Comparison of ENCODE assay signal across 16 mouse cellular contexts in genomic region chr6:142503601-142504000, GRCm38 (mm10). TPM values are rescaled to one million over a fixed set of nuclear protein-coding genes. Genes with fewer than 3 reads are reported as not detected.
A peak's percentile ranks its signal among the peaks of the same experiment; 100 is the strongest.
DNase-seq lines count a peak whose midpoint lies in the region; ATAC-seq and TF ChIP-seq lines count a peak whose summit lies in the region.
"Had no signal": no experiment of that assay in that cellular context is flagged by ENCODE, and none has a peak within 500 bp of the region (broad histone marks: within the 10 kb centered on the region; RNA-seq: fewer than 3 reads in every experiment).

No protein-coding gene starts in this region.

- peaks cover 50% of the 10 kb centered on the region for H3K36me3 ChIP-seq in heart, postnatal 0 days (replicated peaks; ENCODE audit: control insufficient read depth, insufficient read depth, low read length)
- peaks cover 40% of the 10 kb centered on the region for H3K36me3 ChIP-seq in hindbrain, embryonic 13.5 days
- H3K36me3 ChIP-seq in neural tube, embryonic 15.5 days = peaks cover 28% of the 10 kb centered on the region

- WGBS in heart, postnatal 0 days = 61% methylated on average over 8 of the region's 8 CpGs
- WGBS in hindbrain, embryonic 13.5 days = 77% methylated on average over 8 of the region's 8 CpGs
- 75% methylated on average over 8 of the region's 8 CpGs for WGBS in neural tube, embryonic 15.5 days

- H3K4me3 ChIP-seq in heart, postnatal 0 days (ENCODE audit: low read depth, low read length) = peak overlapping the region; percentile 19
- H3K4me3 ChIP-seq in left cerebral cortex, adult 2 months = peak overlapping the region; percentile 15
- H3K4me3 ChIP-seq in hindbrain, embryonic 13.5 days = no peak overlapping the region
- H3K4me3 ChIP-seq in neural tube, embryonic 15.5 days (replicated peaks) = no peak overlapping the region
- H3K4me3 ChIP-seq: heart, embryonic 12.5 days; megakaryocyte, embryonic 14.5 days had no signal

- no peak for ATAC-seq in heart, postnatal 0 days (ENCODE audit: insufficient read depth, low read depth)
- ATAC-seq in hindbrain, embryonic 13.5 days (ENCODE audit: low FRiP score) = no peak
- ATAC-seq in neural tube, embryonic 15.5 days (ENCODE audit: low FRiP score) = no peak
- ATAC-seq: intestine, embryonic 16.5 days; Patski had no signal

- no peak overlapping the region for H3K9ac ChIP-seq in heart, postnatal 0 days (replicated peaks; ENCODE audit: low read depth, low read length)
- H3K9ac ChIP-seq in hindbrain, embryonic 13.5 days = no peak overlapping the region
- no peak overlapping the region for H3K9ac ChIP-seq in neural tube, embryonic 15.5 days (replicated peaks)

- no peak for DNase-seq in heart, postnatal 0 days (ENCODE audit: low spot score)
- DNase-seq in heart, postnatal 4 days = no peak
- no peak for DNase-seq in left cerebral cortex, adult 2 months (ENCODE audit: extremely low spot score in 1 of 2, low spot score in 2 of 2)
- DNase-seq in left cerebral cortex, postnatal 14 days (ENCODE audit: low spot score in 2 of 2) = no peak
- no peak for DNase-seq in layer of hippocampus, postnatal 14 days (ENCODE audit: low spot score in 2 of 2)
- no peak for DNase-seq in lung, postnatal 36 days
- DNase-seq: adrenal gland, adult 2 months; cerebellum, adult 8-10 months; right cerebral cortex, postnatal 14 days had no signal

- H3K27me3 ChIP-seq in heart, postnatal 0 days (ENCODE audit: control insufficient read depth, insufficient read depth, low read length) = no peaks in the 10 kb centered on the region
- 0 out of 2 replicates have a peak, but pooled peaks cover under 1% of the 10 kb centered on the region for H3K27me3 ChIP-seq in hindbrain, embryonic 13.5 days
- H3K27me3 ChIP-seq in neural tube, embryonic 15.5 days (replicated peaks) = no peaks in the 10 kb centered on the region
- H3K27me3 ChIP-seq: heart, embryonic 12.5 days; Patski had no signal

- peak overlapping the region; percentile 52 for H3K4me2 ChIP-seq in heart, postnatal 0 days (ENCODE audit: low read depth, low read length)
- H3K4me2 ChIP-seq in hindbrain, embryonic 13.5 days = 0 out of 2 replicates have a peak overlapping the region, but pooled peaks have one; percentile 15
- peak overlapping the region; percentile 2; the same call in 1 of the 2 replicates for H3K4me2 ChIP-seq in neural tube, embryonic 15.5 days

- H3K27ac ChIP-seq in heart, postnatal 0 days (ENCODE audit: low read depth) = peak overlapping the region; percentile 44
- peak overlapping the region; percentile 9; the same call in 1 of the 2 replicates for H3K27ac ChIP-seq in left cerebral cortex, adult 2 months
- H3K27ac ChIP-seq in hindbrain, embryonic 13.5 days = no peak overlapping the region
- no peak overlapping the region for H3K27ac ChIP-seq in neural tube, embryonic 15.5 days (replicated peaks)

- no peak for TF ChIP-seq CTCF in heart, postnatal 0 days (IDR thresholded peaks at IDR 0.05; ENCODE audit: low read depth)
- TF ChIP-seq CTCF in left cerebral cortex, adult 2 months (IDR thresholded peaks at IDR 0.05) = no peak

- H3K9me3 ChIP-seq in heart, postnatal 0 days (replicated peaks; ENCODE audit: control insufficient read depth, low read length) = no peaks in the 10 kb centered on the region
- H3K9me3 ChIP-seq in hindbrain, embryonic 13.5 days = no peaks in the 10 kb centered on the region
- no peaks in the 10 kb centered on the region for H3K9me3 ChIP-seq in neural tube, embryonic 15.5 days (replicated peaks)
- H3K9me3 ChIP-seq: heart, embryonic 12.5 days; megakaryocyte, embryonic 14.5 days had no signal

- H3K4me1 ChIP-seq in heart, postnatal 0 days (ENCODE audit: control insufficient read depth, insufficient read depth) = peaks cover 12% of the 10 kb centered on the region
- H3K4me1 ChIP-seq in hindbrain, embryonic 13.5 days (replicated peaks) = peaks cover 46% of the 10 kb centered on the region
- peaks cover 30% of the 10 kb centered on the region for H3K4me1 ChIP-seq in neural tube, embryonic 15.5 days

- TF ChIP-seq EP300 in heart, postnatal 0 days (IDR thresholded peaks at IDR 0.05; ENCODE audit: low read depth) = no peak

- intact Hi-C loops in left cerebral cortex, adult 2 months (cut with DNase I) = loop anchor here (10.0 kb wide), 1 partner anchor 661 kb away; the partner anchor contains the start of gene Etnk1
- intact Hi-C loops in left cerebral cortex, postnatal 14 days (cut with DNase I) = no loop called here

RNA-seq across cellular contexts. Expression of gene Ldhb, which starts 4.2 kb away (rescaled TPM):
- total RNA-seq in heart, postnatal 0 days (2014; rRNA removed; ENCODE audit: low replicate concordance) = 851 and 887 TPM in 2 replicates
- polyA plus RNA-seq in heart, postnatal 0 days (2015; fragmentation: Nextera tagmentation; extraction: Ambion mirVana) = 2,292 and 2,354 TPM in 2 replicates
- total RNA-seq in heart, postnatal 4 days (2021) = 1,000 to 10,000 TPM; 1,364 to 1,397 TPM
- 100 to 1,000 TPM; 818 to 835 TPM for total RNA-seq in left cerebral cortex, adult 2 months (2021)
- 100 to 1,000 TPM; 689 to 743 TPM for total RNA-seq in left cerebral cortex, postnatal 14 days (2021)
- polyA plus RNA-seq in hindbrain, embryonic 13.5 days (2015; fragmentation: Nextera tagmentation; extraction: Ambion mirVana) = 510 and 517 TPM in 2 replicates
- polyA plus RNA-seq in neural tube, embryonic 15.5 days (2015; fragmentation: Nextera tagmentation; extraction: Ambion mirVana) = 526 and 576 TPM in 2 replicates
- total RNA-seq in layer of hippocampus, postnatal 14 days (2021) = 100 to 1,000 TPM; 450 to 461 TPM

RNA-seq across cellular contexts. Expression of gene Gys2, which starts 30.7 kb away (rescaled TPM):
- total RNA-seq in heart, postnatal 0 days (2014; rRNA removed; ENCODE audit: low replicate concordance) = 0.76 TPM in 1 of 2 replicates, not detected in the other
- polyA plus RNA-seq in heart, postnatal 0 days (2015; fragmentation: Nextera tagmentation; extraction: Ambion mirVana) = 0.04 TPM in 1 of 2 replicates, not detected in the other
- total RNA-seq in heart, postnatal 4 days (2021) = not detected
- total RNA-seq in left cerebral cortex, adult 2 months (2021) = not detected
- total RNA-seq in left cerebral cortex, postnatal 14 days (2021) = not detected
- polyA plus RNA-seq in hindbrain, embryonic 13.5 days (2015; fragmentation: Nextera tagmentation; extraction: Ambion mirVana) = 0.08 and 0.09 TPM in 2 replicates
- 0.38 TPM in 1 of 2 replicates, not detected in the other for polyA plus RNA-seq in neural tube, embryonic 15.5 days (2015; fragmentation: Nextera tagmentation; extraction: Ambion mirVana)
- under 1 TPM in 1 of 2 experiments, not detected in 1; 0.23 TPM for total RNA-seq in layer of hippocampus, postnatal 14 days (2021)
- polyA plus RNA-seq: lung, embryonic 16.5 days; Patski had no signal

Comparison
In these comparisons a context has a peak if more than half of its experiments do, and no peak if none do; other contexts are left out.
1. H3K27ac ChIP-seq: peak in heart, postnatal 0 days (single experiment) and left cerebral cortex, adult 2 months (single experiment); none in hindbrain, embryonic 13.5 days (single experiment) and neural tube, embryonic 15.5 days (single experiment).
2. H3K4me2 ChIP-seq: peak in every context shown above with its lines; median percentile 52 in heart, postnatal 0 days; 15 in hindbrain, embryonic 13.5 days; 2 in neural tube, embryonic 15.5 days.
3. H3K4me3 ChIP-seq: peak in heart, postnatal 0 days (single experiment) and left cerebral cortex, adult 2 months (single experiment); none in hindbrain, embryonic 13.5 days (single experiment) and neural tube, embryonic 15.5 days (single experiment).